Mouse (Mus musculus) adrenal gland, adult (tissue): ENCODE data around the gene Gm4881.
"Not testable (repeated sequence)": the region's sequence is repeated elsewhere in the genome, so short reads cannot be mapped to it uniquely, and the experiment has no call there.

Experiments used
- DNase-seq, 2 experiments: peaks; one replicate each; pipeline ENCODE4 v3.0.0; 2022 to 2023; ENCODE audit warnings: low spot score in 1 of 2; ENCODE audit not compliant: inconsistent age in 2 of 2

The Gm4881 gene

GRCm38 (mm10) chr7:24897959-24898358 lies 46.3 kb downstream of the Gm4881 start:
- DNase-seq: no peak

GRCm38 (mm10) chr7:24897224-24897623 lies 47.1 kb downstream of the Gm4881 start, which contains the start of gene Cd79a:
Cd79a (plus strand) TSS chr7:24897381.
- no peak for DNase-seq

- no peak for DNase-seq
Measured at GRCm38 (mm10) chr7:24896269-24896668, 48.0 kb downstream of the Gm4881 start.

GRCm38 (mm10) chr7:24895749-24896148 lies 48.5 kb downstream of the Gm4881 start:
- DNase-seq: not testable (repeated sequence)

- no peak for DNase-seq
Measured at GRCm38 (mm10) chr7:24892125-24892583, 52.1 kb downstream of the Gm4881 start.

GRCm38 (mm10) chr7:24891241-24892124 lies 52.8 kb downstream of the Gm4881 start:
- no peak for DNase-seq

GRCm38 (mm10) chr7:24890281-24891216 lies 53.7 kb downstream of the Gm4881 start:
- DNase-seq: peak; percentile 76 to 91

- DNase-seq: no peak
Measured at GRCm38 (mm10) chr7:24889431-24890220, 54.7 kb downstream of the Gm4881 start.

GRCm38 (mm10) chr7:24887096-24887495 lies 57.2 kb downstream of the Gm4881 start:
- no peak for DNase-seq

GRCm38 (mm10) chr7:24886308-24886633 lies 58.0 kb downstream of the Gm4881 start:
- DNase-seq: peak in 1 of 2 experiments; percentile 70

- peak in 1 of 2 experiments; percentile 55 for DNase-seq
Measured at GRCm38 (mm10) chr7:24885468-24886307, 58.6 kb downstream of the Gm4881 start.

- no peak for DNase-seq
Measured at GRCm38 (mm10) chr7:24884693-24885291, 59.5 kb downstream of the Gm4881 start.

GRCm38 (mm10) chr7:24883896-24884692 lies 60.2 kb downstream of the Gm4881 start, which contains the start of gene Rps19:
Rps19 (plus strand) TSS chr7:24884371.
- peak; percentile 99 to 100 for DNase-seq

- peak; percentile 56 to 86 for DNase-seq
Measured at GRCm38 (mm10) chr7:24882416-24883199, 61.7 kb downstream of the Gm4881 start.

- DNase-seq: no peak
Measured at GRCm38 (mm10) chr7:24879620-24880019, 64.7 kb downstream of the Gm4881 start.

GRCm38 (mm10) chr7:24877588-24877987 lies 66.7 kb downstream of the Gm4881 start:
- DNase-seq: no peak
